Comparison of ENCODE assay signal across 8 mouse cellular contexts in the genomic region with DNA sequence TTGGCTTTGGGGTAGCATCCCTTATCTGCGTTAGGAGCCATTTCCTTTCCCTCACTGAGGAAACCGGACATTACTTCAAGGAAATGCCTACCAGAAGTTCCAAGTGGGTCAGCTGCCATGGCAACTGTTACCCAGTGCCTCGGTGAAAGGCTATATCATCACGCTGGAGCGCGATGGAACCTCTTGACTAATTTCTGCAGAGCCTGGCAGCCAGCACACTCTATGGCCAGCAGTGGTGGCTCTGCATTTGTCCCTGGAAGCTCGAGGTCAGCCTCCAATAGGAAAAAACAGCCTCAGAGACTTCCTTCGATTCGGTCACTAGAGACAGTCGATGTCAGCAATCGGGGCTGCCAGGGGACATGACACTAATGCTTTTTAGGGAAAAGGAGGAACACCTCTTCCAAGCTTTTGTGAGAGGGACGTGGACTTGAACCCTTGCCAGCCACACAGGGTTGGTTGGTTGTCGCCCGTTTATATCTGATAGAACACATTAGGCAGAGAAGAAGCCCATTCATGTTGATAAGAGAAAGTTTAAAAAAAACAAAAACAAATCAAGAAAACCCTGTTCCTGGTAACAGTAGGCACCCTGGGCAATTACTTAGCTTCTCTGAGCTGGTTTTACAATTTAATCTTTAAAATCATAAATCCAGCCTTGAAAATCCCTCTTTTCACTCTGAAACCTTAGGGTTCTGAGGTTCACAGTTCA.
DNase-seq lines count a peak whose midpoint lies in the region; ATAC-seq lines count a peak whose summit lies in the region.

No protein-coding gene starts in this region.

- no peak overlapping the region for H3K9ac ChIP-seq in kidney, embryonic 14.5 days (ENCODE audit: low read depth, low read length)
- H3K9ac ChIP-seq in midbrain, embryonic 13.5 days (replicated peaks) = no peak overlapping the region

- no peak overlapping the region; the same call in 1 of the 2 replicates for H3K4me3 ChIP-seq in heart, embryonic 10.5 days
- no peak overlapping the region for H3K4me3 ChIP-seq in kidney, embryonic 14.5 days (ENCODE audit: low read length)
- H3K4me3 ChIP-seq in midbrain, embryonic 13.5 days (replicated peaks) = no peak overlapping the region

- H3K9me3 ChIP-seq in heart, embryonic 10.5 days = no peaks in the 10 kb centered on the region
- no peaks in the 10 kb centered on the region for H3K9me3 ChIP-seq in kidney, embryonic 14.5 days (ENCODE audit: control insufficient read depth, low read length)
- no peaks in the 10 kb centered on the region for H3K9me3 ChIP-seq in midbrain, embryonic 13.5 days

- H3K27ac ChIP-seq in heart, embryonic 10.5 days = peak overlapping the region; percentile 89
- peak overlapping the region; percentile 90; the same call in 1 of the 2 replicates for H3K27ac ChIP-seq in kidney, embryonic 14.5 days (ENCODE audit: low read depth, low read length)
- peak overlapping the region; percentile 63; the same call in 1 of the 2 replicates for H3K27ac ChIP-seq in midbrain, embryonic 13.5 days

- peaks cover 40% of the 10 kb centered on the region for H3K4me1 ChIP-seq in heart, embryonic 10.5 days
- H3K4me1 ChIP-seq in kidney, embryonic 14.5 days (ENCODE audit: control insufficient read depth, insufficient read depth, low read length) = peaks cover 58% of the 10 kb centered on the region
- peaks cover 19% of the 10 kb centered on the region for H3K4me1 ChIP-seq in midbrain, embryonic 13.5 days (replicated peaks)

- DNase-seq in adrenal gland, adult 2 months = peak; percentile 58
- DNase-seq in adrenal gland, postnatal 4 days (ENCODE audit: low spot score in 2 of 2) = no peak
- peak; percentile 29 for DNase-seq in adrenal gland, postnatal 25 days
- DNase-seq in heart, embryonic 10.5 days (ENCODE audit: low spot score) = no peak
- no peak for DNase-seq in thymus, postnatal 14 days

- H3K4me2 ChIP-seq in kidney, embryonic 14.5 days (replicated peaks; ENCODE audit: low read depth, low read length) = no peak overlapping the region
- no peak overlapping the region for H3K4me2 ChIP-seq in midbrain, embryonic 13.5 days (replicated peaks)

- no peaks in the 10 kb centered on the region for H3K27me3 ChIP-seq in heart, embryonic 10.5 days (ENCODE audit: insufficient read depth, poor library complexity, severe bottlenecking)
- no peaks in the 10 kb centered on the region for H3K27me3 ChIP-seq in kidney, embryonic 14.5 days (ENCODE audit: control insufficient read depth, insufficient read depth, low read length)
- H3K27me3 ChIP-seq in midbrain, embryonic 13.5 days = no peaks in the 10 kb centered on the region

- ATAC-seq in kidney, embryonic 14.5 days (ENCODE audit: low FRiP score, low TSS enrichment) = peak; percentile 28; the same call in 1 of the 2 replicates
- peak; percentile 79 for ATAC-seq in midbrain, embryonic 13.5 days
- ATAC-seq in erythroid progenitor cell, adult 5-6 weeks (replicated peaks; ENCODE audit: low FRiP score, poor library complexity, severe bottlenecking) = no peak

- 42% methylated on average over 14 of the region's 14 CpGs for WGBS in heart, embryonic 10.5 days
- WGBS in kidney, embryonic 14.5 days = 62% methylated on average over 14 of the region's 14 CpGs
- 37% methylated on average over 14 of the region's 14 CpGs for WGBS in midbrain, embryonic 13.5 days

- H3K36me3 ChIP-seq in heart, embryonic 10.5 days = peaks cover 40% of the 10 kb centered on the region
- H3K36me3 ChIP-seq in kidney, embryonic 14.5 days (ENCODE audit: control insufficient read depth, insufficient read depth, low read length) = peaks cover 6% of the 10 kb centered on the region; the same call in 1 of the 2 replicates
- peaks cover 6% of the 10 kb centered on the region for H3K36me3 ChIP-seq in midbrain, embryonic 13.5 days

Comparison
In these comparisons a context has a peak if more than half of its experiments do, and no peak if none do; other contexts are left out.
1. DNase-seq: peak in adrenal gland, adult 2 months (single experiment) and adrenal gland, postnatal 25 days (single experiment); none in adrenal gland, postnatal 4 days (0 of 2), heart, embryonic 10.5 days (single experiment) and thymus, postnatal 14 days (single experiment).
2. Peak in every context shown above with its lines, with median percentiles within 50 percentile points of each other: H3K27ac ChIP-seq.